Mouse (Mus musculus): Measurements from ENCODE around the gene Rpl11.

GRCm38 (mm10) chr4:136057916-136058315 lies 4.7 kb upstream of the Rpl11 start:
- TF ChIP-seq CTCF (IDR thresholded peaks at IDR 0.05; ENCODE audit: low read depth), result no peak
- no peak for TF ChIP-seq EP300 (IDR thresholded peaks at IDR 0.05; ENCODE audit: low read depth)

Measured in heart, postnatal 0 days (tissue).